Mouse (Mus musculus) stomach, postnatal 0 days (tissue): Measurements from ENCODE around the gene Ube2h.

Source experiments
- CTCF ChIP-seq: IDR thresholded peaks from 2 replicates; pipeline ENCODE4 v1.5.1; 2016; ENCODE audit warnings: antibody characterized with exemption, low read depth, mild to moderate bottlenecking, moderate library complexity
- EP300 ChIP-seq: optimal IDR thresholded peaks from 2 replicates; pipeline ENCODE3; 2016; ENCODE audit warnings: antibody characterized with exemption

- TF ChIP-seq CTCF (no peak), EP300 (no peak)
Observed at GRCm38 (mm10) chr6:30352762-30353161, 48.4 kb upstream of the Ube2h start.
